Mouse (Mus musculus): ENCODE results near the gene S100a2.

S100a2 gene

GRCm38 (mm10) chr3:90589947-90590346, at the start of gene S100a2:
Gene S100a2 (plus strand): TSS chr3:90590247.
- no peak for DNase-seq (ENCODE audit: low read depth)

- DNase-seq (ENCODE audit: low read depth) = no peak
Observed at GRCm38 (mm10) chr3:90540904-90541303, 49.1 kb upstream of the S100a2 start.

DNA sequence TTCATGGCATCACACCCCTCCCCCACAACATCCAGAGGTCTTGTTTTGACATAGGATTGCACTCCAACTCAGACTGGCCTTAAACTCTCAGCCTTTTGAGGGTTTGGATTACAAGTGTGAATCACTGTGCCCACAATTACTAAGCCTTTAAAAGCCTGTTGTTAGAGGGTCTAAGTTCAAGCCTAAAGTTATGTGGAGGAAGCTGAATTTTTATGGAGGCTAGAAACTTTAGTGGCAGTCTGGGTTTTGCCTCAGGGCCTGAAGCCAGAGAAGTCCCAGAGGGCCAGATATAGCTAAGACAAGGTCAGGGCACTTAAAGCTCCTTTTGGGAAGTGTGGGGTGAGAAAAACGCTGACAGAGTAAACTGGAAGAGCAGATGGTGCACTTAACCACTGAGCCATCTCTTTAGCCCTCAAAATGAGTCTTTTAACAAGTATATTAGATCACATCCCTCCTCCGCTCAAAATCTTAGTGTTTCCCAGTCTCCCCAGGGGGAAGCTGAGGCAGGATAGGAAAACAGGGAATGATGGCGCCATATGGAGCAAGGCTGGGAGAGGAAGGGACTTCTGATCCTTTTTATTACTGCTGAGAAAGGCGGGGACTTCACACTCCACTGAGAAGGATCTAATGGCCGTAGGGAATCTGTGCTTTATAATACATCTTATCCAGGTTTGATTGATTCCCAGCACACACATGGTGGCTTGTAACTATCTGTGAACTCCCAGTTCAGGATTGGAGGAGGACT, 40.2 kb upstream of the S100a2 start:
- DNase-seq (ENCODE audit: low read depth) = no peak

DNA sequence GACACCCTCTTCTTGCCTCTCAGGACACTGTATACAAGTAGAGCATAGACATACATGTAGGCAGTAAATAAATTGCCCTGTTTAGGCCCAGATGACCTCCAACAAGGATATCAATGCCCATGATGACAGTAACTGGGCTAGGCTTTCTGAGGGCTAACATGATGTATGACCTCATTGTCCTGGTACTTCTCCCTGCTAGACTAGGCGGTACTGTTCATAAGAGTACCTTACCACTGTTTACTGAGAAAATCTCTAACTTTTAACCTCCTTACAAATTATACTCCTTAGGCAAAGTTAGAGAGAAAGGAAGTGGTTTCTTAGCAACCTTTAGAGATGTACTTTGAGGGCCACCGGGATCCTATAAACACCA, 39.6 kb upstream of the S100a2 start:
- no peak for DNase-seq (ENCODE audit: low read depth)

- DNase-seq (ENCODE audit: low read depth) = no peak
Observed at GRCm38 (mm10) chr3:90552231-90552630, 37.8 kb upstream of the S100a2 start.

DNA sequence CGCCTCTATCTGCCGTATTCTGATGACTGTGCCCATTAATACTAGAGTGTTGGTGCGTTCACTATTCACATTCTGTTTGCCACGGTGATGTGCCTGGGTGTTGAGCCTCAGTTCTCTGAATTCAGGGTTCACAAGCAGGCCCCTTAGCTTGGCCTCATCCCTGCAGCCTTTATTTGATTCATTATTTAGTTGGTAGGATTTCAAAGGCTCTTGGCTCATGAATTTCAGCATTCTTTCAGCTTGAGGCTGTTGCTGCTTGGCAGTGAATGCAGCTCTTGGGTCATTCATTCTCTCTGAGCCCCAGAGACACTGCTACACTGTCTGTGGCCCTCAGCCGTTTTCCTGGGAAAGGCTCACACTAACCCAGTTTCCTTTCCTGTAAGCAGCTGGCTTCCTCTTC, 34.1 kb upstream of the S100a2 start:
- no peak for DNase-seq (ENCODE audit: low read depth)

GRCm38 (mm10) chr3:90560008-90560628, 29.9 kb upstream of the S100a2 start, which contains the start of gene S100a3:
Gene S100a3 (plus strand): TSS chr3:90560578.
- no peak for DNase-seq (ENCODE audit: low read depth)

- DNase-seq (ENCODE audit: low read depth) = no peak
Observed at GRCm38 (mm10) chr3:90574691-90575090, 15.4 kb upstream of the S100a2 start.

DNA sequence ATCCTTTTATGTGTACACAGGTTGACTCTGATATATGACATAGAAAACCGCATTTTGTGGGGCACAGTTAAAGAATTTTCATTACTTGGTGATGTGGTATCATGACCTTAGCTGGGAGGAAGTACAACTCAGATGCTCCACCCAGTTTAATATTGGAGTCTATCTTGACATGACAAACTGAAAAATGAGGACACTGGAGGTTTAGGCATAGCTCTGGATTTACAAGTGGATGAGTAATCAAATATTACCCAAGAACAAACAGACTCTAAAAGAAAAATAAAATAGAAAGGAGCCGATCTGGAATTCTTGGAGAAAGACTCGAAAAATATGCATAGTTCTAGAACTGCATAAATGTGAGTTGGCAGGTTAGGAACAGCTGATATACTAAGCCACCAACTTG, 14.7 kb upstream of the S100a2 start:
- no peak for DNase-seq (ENCODE audit: low read depth)

DNA sequence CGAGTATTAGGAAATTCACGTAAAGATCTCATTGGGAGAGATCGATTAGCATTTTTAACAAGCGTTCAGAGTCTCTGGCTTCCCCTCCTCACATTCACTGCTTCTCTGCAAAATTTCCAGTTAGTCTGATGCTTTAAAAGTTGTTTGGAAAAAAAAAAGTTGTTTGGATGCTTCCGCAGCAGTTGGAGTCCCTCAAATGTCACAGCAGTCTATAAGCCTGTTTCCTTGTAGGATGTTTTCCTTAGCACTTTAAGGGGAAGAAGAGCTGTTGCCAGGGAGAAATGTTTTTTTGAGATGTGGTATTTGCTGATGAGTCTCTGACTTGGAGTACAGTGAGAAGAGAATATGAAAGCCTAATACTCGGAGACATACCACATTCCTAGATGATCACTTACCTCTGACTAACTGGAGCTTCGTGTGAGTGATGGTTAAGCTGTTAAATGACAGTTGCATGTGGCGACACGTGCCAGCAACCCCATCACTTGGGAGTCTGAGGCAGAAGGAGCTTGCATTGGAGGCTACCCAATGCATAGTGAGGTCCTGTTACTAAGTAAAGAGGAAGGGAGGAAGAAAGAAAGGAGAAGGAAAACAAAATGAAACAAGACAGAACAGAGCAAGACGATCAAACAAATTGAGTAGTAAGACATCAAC, 13.6 kb upstream of the S100a2 start:
- no peak for DNase-seq (ENCODE audit: low read depth)

DNA sequence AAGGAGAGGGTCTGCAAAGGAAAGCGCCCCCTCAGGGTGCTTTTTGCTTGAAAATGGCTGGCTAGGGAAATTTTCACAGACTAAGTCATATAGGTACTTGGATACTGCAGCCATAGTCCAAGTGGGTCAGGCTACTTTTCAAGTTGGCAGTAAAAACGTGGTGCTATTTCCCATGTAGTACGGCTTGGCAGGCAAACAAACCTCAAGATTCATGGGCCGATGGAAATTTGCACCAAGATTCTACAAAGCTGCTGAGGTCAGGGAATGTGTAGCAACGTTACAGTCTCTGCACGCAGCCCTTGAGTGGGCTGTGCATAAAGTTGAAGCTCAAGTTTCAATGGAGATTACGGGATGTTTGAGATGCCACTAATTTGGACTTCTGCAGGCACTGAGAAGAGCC, 10.6 kb upstream of the S100a2 start:
- DNase-seq (ENCODE audit: low read depth) = no peak

- no peak for DNase-seq (ENCODE audit: low read depth)
Observed at GRCm38 (mm10) chr3:90581141-90581540, 8.9 kb upstream of the S100a2 start.

DNA sequence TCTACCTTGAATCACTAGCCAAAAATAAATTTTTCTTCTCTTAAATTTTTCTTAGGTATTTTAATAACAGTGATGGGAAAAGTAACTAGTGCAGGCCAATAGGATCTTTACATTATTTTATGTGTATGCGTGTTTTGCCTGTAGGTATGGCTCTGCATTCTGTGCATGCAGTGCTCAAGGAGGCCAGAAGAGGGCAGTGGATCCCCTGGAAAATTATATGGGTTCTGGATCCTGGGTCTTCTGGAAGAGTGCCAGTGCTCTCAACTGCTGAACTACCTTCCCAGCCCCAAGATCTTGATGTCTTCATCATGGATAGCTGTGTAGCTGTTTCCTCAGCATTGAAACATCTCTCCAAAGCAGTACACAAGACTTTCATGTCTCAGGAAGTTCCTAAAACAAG, 7.9 kb upstream of the S100a2 start:
- no peak for DNase-seq (ENCODE audit: low read depth)

- no peak for DNase-seq (ENCODE audit: low read depth)
Observed at GRCm38 (mm10) chr3:90582556-90582955, 7.5 kb upstream of the S100a2 start.

DNA sequence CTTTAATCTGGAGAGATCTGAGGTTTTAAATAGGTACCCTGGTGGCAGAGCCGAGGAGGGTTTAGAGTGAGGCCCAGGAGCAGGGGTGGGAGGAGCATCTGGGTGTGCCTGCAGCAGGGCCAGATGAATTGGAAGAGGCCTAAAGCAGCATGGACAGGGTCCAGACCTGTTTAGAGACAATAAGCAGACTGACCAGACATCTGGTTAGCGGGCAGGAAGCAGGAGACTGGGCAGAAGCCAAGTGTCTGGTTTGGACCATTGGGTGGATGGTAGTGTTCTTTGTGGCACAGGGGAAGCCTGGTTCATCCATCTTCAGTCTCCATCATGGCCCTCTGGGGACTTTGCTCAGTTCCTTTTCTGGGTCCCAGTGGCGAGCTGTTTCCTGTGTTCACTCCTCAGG, 6.2 kb upstream of the S100a2 start:
- no peak for DNase-seq (ENCODE audit: low read depth)

- DNase-seq (ENCODE audit: low read depth) = no peak
Observed at GRCm38 (mm10) chr3:90585595-90585994, 4.5 kb upstream of the S100a2 start.

GRCm38 (mm10) chr3:90586016-90586643, 3.9 kb upstream of the S100a2 start:
- no peak for DNase-seq (ENCODE audit: low read depth)

DNA sequence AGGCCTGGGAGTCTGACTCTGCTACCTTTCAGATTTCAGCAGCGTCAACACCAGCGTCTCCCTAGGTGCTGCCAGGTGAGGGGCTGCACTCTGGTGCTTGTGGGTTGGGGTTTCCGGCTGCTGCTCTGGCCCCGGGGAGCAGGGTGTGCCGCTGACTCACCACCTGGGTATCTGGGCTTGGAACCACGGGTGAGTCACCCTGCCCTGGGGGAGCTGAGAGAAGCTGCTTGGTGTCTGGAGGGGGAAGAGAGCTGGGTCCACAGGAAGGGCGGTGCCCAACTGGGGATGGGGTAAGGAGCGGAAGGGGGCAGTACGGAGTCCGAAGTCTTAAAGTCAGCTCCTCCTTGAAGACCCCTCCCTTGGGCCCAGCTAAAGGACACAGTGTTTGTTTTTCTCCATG, 3.1 kb upstream of the S100a2 start:
- DNase-seq (ENCODE audit: low read depth) = peak; percentile 83

- DNase-seq (ENCODE audit: low read depth) = no peak
Observed at GRCm38 (mm10) chr3:90587361-90588101, 2.5 kb upstream of the S100a2 start.

DNA sequence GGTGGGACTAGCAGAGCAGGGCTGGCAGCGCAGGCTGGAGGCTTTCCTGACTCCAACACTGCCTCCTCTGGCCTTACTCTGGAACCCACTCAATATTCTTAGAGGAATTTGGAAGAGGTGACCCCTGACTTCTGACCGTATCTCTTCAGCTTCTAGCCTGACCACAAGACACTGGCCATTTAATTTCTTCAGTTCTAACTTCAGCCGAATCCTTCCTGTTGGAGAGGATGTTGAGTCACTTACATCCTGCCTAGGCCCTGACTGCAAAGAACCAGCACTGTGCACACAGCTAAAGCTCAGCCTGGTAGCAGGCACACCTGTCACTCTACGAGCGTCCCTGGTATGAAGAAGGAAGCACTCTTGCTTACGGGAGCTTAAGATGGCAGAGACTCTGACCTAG, 657 bp upstream of the S100a2 start:
- DNase-seq (ENCODE audit: low read depth) = no peak

GRCm38 (mm10) chr3:90594466-90594865, 4.4 kb downstream of the S100a2 start:
- DNase-seq (ENCODE audit: low read depth) = no peak

- DNase-seq (ENCODE audit: low read depth) = no peak
Observed at GRCm38 (mm10) chr3:90595556-90595955, 5.5 kb downstream of the S100a2 start.

All from c-Kit-positive CD71-negative TER-119-negative erythroid progenitor cells, embryonic 14.5 days (primary cell).